Mouse (Mus musculus) mouse trophoblast stem cell (cell line): Measurements from ENCODE around the gene Plbd2.
"Not testable (repeated sequence)": the region's sequence is repeated elsewhere in the genome, so short reads cannot be mapped to it uniquely, and the experiment has no call there.

Experiments used
- in situ Hi-C, 2 experiments: fragments of 300-500 bp; cut with MseI, MboI; formaldehyde crosslinking; loops; 2 replicates in 1 of 2; 3 replicates in 1 of 2; pipeline ENCODE4 v1.15.1; 2025

The Plbd2 gene

DNA sequence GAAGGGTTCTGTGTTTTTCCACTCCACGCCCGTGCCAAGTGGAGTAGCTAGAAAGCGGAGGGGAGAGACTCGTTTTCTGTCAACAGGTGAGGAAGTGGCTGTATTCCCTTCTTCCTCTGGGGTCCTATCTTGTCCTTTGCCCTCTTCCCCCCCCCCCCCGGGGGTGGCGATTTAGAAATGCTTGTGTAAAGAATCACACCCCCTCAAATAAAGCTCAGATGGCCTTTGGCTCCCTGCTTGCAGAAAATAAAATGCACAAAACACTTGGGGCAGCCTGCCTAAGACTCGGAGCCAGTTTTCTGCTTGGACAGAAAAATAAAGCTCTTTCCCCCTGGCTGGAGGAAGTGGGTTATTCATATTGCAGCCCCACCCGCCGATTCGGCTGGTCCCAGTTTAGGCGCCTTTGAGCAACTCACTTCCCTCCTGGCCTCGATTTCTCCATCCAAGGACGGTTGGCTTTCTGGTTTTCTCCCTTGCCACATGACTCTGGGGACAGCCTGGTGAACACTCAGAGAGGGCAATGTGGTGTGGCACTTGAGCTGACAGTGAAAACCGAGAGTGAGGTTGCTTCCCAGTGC lies 8.3 kb upstream of the Plbd2 start:
- in situ Hi-C loops: loop anchor here in 1 of 2 experiments (5.0 kb wide), 1 partner anchor 96 kb away; no protein-coding TSS in a partner anchor

DNA sequence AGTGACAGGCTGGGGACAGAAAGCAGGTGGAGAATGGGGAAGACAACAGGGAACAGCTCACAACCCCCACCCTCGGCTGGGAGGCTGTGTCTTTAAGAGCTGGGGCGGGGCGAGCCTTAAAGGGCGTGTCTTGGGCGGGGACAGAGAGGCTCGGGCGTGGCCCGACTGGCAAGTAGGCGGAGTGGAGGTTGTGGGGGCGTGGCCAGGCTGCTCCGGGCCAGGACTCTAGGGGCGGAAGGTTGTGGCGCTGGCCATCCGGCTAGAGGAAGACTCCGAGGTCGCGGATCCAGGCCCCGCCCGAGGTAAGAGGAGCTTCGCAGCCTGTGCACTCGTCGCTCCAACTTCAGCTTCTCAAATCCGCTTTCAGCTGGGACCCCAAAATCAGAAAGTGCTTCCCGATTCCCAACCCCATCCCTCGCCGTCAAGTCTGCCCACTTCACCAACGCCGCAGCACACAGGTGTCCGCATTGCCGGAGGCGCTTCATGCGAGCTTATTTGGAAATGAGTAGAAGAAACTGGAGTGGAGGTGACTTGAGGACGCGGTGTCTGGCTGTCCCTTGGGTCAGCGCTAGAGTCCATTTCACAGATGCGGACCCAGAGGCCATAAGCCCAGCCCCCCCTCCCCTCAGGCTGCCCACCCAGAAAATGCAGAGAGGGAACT lies 7.7 kb upstream of the Plbd2 start, which contains the start of gene Slc8b1:
Gene Slc8b1, plus strand, starts transcription at position 187 of the 661 bp plus-strand sequence.
- in situ Hi-C loops: loop anchor here in 1 of 2 experiments (5.0 kb wide), 1 partner anchor 96 kb away; no protein-coding TSS in a partner anchor

DNA sequence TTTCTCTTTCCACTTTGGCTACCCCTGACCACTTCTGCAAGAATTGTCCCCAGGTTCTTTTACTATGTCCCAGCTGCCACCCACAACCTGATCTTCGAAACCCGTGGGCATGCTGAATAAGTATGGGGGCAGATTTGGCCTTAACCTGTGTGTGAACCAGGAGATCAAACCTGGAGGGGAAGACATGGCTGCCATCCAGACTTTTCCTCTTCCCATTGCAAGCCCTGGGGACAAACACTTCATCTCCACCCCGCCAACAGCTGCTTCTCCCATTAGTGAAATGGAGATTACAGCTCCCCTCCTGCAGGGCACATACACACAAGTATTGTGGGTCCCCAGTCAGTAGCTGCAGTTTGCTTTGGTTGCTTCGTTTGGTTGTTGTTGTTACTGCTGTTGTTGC lies 3.9 kb upstream of the Plbd2 start:
- in situ Hi-C loops: loop anchor here in 1 of 2 experiments (5.0 kb wide), 1 partner anchor 90 kb away; no protein-coding TSS in a partner anchor

DNA sequence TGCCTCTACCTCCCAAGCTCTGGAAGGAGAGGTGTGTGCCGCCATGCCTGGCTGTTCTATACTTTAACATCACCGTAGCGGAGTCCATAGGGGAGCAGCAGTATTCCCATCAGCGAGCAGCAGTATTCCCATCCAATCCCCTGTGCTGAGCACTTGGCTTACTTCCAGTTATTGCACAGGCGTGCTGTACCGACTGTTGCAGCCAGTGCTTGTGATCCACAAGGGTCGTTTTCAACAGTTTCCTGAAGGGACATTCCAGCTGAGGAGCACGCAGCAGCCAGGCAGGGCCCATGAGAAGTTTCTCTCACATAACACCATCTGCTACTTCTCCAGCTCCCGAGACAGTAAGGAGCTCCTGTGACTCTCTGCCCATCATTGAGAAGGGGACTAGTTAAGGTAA lies 3.1 kb upstream of the Plbd2 start:
- in situ Hi-C loops: loop anchor here in 1 of 2 experiments (5.0 kb wide), 1 partner anchor 91 kb away; no protein-coding TSS in a partner anchor

DNA sequence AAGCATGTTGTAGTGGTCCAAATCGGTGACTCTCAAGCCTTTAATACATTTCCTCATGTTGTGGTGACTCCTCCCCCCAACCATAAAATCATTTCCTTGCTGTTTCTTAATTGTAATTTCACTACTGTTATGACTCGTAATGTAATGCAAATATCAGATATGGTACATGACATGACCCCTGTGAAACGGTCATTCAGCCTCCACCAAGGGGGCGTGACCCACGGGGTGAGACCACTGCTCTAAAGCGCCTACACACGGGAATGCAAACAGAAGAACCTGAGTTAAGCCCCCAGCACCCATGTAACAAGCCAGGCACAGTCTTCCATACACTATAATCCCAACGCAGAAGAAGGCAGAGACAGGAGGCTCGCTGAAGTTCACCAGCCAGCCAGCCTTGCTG lies 2.4 kb upstream of the Plbd2 start:
- in situ Hi-C loops: loop anchor here in 1 of 2 experiments (5.0 kb wide), 1 partner anchor 92 kb away; no protein-coding TSS in a partner anchor

DNA sequence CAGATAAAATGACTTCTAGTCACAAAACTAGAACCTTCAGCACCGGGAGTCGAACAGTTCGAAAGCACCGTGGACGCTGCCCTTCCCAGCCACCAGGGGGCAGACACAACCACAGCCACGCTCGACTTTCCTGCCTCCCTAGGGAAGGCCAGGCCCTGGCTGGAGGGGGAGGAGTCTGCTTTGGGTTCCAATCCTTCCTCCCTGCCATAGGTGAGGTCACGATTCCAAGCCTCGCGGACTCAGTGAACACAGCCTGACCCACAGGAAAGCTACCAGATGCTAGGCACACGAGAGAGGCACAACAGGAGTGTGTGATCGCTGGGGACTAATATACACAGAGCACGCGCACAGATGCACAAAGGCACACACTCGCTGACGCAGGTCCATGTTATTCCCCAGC lies 1.9 kb upstream of the Plbd2 start:
- in situ Hi-C loops: loop anchor here in 1 of 2 experiments (5.0 kb wide), 1 partner anchor 92 kb away; no protein-coding TSS in a partner anchor

DNA sequence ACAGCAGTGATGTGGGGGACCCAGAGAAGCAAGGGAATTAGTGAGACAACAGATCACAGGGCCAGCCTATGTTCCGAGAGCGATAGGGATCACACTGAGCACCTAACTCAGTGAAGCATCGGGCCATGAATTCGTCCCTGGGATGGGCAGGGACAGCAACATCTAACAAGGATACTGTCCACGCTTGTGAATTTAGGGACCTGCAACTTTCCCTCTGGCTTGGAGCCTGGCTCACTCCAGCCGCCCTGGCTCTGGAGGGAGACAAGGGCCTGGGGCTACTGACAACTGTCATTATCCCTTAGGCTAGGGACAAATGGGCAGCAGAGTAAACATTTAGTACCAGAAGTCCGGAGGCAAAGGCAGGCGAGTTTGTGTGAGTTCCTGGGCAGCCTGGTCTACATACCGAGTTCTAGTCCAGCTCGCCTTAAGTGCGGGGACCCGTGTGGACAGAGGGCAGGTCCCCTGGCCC lies 716 bp downstream of the Plbd2 start:
- in situ Hi-C loops: no loop called here

DNA sequence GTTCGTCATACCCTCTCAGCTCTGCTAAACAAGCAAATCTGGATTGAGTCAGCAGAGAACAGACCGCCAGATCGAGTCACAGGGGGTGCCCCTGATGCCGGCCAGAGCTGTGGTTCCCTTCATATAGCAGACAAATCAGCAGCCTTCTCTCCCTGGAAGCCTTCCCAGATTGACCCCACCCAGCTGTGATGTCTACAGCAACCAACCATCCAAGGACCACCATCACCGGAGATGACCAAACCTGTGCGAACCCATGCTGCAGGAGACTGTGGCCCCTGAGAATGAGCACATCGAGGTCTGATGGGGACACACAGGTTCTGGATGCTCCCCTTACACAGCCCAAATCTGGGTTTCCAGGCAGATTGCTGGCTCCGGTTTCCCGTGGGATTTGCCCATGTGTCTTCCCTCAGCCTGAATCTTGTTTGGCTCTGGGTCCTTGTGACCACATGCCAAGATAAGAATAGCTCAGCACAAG lies 1.2 kb downstream of the Plbd2 start:
- in situ Hi-C loops: no loop called here

DNA sequence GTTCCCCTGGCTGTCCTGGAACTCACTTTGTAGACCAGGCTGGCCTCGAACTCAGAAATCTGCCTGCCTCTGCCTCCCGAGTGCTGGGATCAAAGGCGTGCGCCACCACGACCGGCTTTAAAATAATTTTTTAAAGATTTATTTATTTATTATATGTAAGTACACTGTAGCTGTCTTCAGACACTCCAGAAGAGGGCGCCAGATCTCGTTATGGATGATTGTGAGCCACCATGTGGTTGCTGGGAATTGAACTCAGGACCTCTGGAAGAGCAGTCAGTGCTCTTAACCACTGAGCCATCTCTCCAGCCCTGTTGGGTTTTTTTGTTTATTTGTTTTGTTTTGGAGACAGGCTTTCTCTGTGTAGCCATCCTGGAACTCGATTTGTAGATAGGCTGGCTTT lies 2.8 kb downstream of the Plbd2 start:
- in situ Hi-C loops: not testable (repeated sequence)

DNA sequence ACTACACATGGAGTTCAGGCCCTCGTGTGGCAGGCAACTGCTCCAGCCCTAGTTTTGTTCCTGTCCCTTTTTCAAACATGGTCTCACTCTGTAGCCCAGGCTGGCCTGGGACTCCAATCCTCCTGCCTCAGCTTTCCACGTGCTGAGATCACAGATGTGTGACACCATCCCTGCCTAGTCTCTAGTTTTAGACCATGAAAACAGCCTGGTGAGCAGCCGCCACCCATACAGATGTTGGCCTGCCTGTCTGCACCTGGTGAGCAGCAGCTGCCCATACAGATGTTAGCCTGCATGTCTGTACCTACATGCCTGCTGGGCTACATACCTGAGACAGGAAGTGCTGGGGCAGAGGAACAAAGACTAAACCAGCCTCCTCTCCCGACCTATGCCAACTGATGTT lies 4.2 kb downstream of the Plbd2 start:
- in situ Hi-C loops: no loop called here

DNA sequence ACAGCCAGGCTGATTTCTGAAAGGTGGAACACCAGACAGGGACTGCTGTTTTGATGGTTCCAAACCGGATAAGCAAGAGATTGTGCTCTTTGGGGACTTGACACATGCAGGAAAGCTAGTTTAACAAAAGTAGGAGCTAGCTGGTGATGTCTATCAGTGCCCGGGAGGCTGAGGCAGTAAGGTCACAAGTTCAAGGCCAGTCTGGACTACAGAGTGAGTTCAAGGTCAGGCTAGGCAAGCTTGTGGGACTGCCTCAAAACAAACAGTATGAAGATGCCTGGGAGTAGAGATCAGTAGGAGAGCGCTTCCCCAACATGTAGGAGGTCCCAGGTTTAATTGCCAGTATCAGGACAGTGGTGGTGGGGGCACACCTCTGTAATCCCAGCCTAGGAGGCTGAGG lies 6.4 kb downstream of the Plbd2 start:
- in situ Hi-C loops: no loop called here

DNA sequence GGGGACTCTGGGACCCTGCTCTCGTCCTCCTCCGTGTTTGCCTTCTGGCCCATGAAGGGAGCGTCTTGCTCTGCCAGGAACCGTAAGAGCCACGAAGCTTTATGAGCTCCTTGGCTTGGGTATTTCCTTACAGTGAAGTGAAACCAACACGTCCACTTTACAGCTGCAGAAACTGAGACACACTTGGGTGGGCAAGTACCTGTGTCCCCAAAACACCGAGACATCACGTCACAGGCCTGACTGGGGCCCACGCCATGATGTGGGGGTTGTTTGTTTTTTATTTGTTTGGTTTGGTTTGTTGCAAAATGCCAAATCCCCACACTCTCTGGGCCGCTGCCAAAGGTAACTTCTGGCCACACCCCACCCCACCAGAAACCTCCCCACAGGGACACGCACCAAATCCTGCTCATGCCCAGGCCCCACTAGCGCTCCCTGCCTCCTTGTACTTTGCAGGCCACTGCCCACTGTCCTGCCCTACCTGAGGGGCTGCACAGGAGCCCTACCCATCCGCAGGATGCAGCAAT lies 7.7 kb downstream of the Plbd2 start:
- in situ Hi-C loops: no loop called here

DNA sequence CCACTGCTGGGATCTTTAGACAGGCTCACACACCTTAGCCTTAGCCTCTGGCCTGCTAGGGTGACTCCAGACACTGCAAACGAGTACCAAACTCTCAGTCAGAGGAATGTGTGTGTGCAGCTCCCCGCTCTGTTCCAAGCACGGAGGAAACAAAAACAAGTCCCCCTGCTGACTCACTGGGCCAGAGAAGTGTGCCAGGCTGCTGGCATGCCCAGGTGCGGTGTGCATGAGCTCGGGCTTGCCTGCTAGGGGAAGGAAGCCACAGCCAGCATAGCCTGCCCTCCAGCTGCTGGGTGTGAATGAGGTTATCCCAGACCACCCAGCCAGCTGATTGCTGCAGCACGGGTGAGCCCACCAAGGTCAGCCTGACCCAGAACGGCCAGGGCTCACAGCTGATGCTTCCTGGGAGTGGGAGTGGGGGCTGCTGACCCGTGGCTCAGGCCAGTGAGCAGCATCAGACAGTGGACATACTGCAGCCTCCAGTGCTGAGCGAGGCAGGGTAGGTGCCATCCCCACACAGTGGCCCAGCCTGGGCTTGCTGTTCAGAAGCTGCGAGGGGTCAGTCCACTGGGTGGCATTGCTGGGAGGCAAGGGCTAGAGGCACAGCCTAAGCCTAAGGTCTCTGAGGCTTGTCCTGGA lies 8.2 kb downstream of the Plbd2 start:
- in situ Hi-C loops: no loop called here

DNA sequence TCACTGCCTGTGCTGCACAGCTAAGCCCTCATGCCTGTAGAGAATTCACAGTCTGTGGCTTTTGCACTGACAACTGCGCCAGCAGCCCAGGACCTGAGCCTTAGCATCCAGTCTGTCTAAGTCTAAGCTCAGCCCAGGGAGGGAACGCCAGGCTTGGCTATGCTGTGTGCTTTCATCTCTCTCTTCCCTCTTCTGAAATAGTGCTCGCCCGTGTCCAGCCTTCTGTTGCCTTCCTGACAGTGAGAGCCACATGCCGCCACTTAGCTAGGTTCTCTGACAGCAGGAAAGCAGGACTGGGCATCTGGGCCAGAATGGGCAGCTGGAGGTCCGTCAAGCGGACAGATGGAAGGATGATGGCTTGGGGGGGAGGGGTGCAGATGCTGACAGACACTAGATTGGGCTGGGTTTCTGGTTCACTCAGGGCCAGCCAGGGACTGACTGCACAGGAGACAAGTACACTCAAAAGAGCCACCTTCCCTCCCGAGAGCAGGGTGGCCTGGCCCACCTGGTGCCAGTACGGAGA lies 9.5 kb downstream of the Plbd2 start:
- in situ Hi-C loops: no loop called here

DNA sequence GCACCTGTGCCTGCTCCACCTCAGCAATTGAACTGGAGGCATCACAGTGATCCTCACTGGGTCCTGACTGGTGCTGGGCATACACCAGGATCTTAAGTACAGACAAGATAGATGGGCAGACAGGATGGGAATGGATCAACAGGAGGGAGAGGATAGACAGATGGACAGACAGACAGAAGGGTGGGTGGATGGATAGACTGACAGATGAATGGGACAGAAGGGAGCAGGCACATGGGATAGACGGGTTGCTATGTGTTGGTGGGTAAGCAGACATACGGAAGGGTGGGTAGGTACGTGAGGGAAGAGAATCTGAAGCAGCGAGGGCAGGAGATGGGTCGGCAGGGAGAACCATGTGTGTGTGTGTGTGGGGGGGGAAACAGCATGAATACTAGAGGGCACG lies 10.0 kb downstream of the Plbd2 start:
- in situ Hi-C loops: no loop called here

DNA sequence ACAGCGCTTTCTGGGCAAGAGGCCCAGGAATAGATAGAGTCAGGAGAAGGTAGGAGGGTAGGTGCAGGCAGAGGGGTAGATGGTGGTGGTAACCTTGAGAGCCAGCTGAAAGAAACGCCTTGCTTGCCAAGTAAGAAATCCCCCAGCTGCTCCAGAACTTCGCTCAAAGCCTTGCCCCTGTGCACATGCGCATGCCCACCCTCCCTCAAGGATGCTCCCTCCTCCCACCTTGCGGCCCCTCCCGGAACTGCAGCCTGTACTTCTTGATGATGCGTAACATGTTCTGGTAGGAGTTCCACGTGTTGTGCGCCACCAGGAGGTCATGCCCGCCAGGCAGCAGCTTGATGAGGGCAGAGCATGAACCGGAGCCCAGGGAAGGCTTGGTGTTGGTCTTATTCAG lies 11.0 kb downstream of the Plbd2 start:
- in situ Hi-C loops: no loop called here

DNA sequence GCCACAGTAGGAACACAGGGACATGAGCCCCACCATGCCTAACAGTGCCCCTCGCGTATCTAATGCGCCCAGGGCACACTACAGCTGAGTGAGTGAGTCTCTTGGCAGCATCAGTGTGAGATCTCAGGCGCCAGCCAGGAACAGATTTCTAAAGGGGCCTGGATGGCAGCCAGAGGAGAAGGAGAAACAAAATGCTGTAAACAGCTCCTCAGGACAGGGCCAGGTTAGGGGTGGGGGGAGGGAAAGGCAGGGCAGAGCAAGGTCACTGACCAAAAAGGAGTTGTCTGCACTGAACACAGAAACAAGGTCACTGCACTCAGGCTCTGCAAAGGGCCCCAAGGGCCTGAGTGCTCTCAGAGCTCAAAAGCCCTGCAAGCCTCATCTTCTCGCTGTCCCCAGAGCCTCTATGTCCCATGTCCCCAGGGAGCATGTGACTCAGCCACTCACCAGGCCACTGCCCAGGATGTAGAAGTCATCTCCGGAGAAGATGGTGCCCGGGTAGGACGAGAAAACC lies 12.7 kb downstream of the Plbd2 start:
- in situ Hi-C loops: no loop called here

DNA sequence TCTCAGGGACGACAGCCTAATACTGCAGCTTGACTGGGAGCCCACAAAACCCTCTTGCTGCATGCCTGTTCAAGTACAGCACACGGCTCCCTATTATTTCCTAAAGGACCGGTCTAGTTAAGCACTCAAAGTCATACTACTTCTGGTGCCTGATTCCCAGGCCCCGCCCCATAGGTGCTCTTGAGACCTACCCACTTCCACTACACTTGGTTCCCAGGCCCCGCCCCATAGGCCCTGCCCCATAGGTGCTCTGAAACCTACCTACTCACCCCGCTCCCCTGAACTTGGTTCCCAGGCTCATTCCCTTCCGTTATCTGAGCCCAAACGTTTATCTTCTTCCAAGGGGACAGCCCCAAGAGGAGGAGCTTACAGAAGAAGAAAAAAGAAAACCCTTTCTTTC lies 15.6 kb downstream of the Plbd2 start:
- in situ Hi-C loops: no loop called here

DNA sequence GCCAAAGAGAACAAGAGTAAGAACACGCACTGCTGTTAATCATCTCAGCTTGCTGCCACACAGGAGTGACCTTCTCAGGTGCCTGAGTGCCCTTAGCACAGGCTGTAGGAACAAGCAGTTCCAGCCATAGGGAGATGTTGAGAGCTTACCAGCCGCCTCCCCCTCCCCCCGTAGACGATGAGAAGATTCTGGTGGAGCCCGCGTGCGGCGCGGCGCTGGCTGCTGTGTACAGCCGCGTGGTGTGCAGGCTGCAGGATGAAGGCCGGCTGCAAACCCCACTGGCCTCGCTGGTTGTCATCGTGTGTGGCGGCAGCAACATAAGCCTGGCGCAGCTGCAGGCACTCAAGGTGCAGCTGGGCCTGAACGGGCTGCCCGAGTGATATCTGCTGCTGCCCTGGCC lies 20.0 kb downstream of the Plbd2 start:
- in situ Hi-C loops: no loop called here

DNA sequence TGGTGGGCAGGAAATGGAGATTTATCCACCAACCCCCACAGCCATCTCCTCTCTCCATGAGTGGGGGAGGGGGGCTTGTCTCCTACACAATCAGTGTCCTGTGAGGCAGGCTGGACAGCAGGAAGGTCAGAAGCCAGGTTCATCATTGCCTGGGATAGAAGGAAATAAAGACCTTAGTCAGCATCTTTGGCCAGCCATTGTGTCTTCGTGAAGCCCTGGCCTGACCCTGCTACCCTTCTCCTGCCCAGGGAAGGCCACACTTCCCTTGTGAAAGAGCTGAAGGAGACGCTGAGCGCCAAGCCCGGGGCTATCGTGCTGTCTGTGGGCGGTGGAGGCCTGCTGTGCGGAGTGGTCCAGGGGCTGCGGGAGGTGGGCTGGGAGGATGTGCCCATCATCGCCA lies 22.2 kb downstream of the Plbd2 start:
- in situ Hi-C loops: no loop called here

DNA sequence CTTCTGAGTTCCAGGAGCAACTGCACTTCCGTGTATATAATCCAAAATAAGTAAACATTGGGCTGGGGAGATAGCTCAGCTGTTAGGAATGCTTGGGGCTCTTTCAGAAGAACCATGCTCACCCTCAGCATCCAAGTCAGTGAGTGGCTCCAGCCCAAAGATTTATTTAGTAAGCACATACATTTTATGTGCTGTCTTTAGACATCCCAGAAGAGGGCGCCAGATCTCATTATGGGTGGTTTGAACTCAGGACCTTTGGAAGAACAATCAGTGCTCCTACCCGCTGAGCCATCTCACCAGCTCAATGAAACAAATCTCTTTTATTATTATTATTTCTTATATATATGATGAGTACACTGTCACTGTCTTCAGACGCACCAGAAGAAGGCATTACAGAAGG lies 23.9 kb downstream of the Plbd2 start:
- in situ Hi-C loops: no loop called here

DNA sequence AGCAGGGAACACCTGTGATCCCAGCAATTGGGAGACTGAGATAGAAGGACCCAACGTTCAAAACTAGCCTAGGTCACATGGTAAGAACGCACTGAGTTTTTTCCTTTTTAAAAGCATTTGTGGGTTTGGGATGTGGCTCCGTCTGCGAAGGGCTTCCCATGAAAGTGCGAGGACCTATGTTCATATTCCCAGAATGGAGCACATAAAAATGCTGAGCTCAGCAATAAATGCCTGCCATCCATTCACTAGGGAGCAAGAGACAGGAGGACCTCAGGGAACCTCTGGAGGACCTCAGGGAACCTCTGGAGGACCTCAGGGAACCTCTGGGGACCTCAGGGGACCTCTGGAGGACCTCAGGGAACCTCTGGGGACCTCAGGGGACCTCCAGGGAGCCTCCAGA lies 25.4 kb downstream of the Plbd2 start:
- in situ Hi-C loops: no loop called here
